Mouse (Mus musculus): ENCODE measurements around the gene Gm20903. TPM values are rescaled to one million over a fixed set of nuclear protein-coding genes. Genes with fewer than 3 reads are reported as not detected.
"Not testable (repeated sequence)": the region's sequence is repeated elsewhere in the genome, so short reads cannot be mapped to it uniquely, and the experiment has no call there.

Gm20903 gene
- not detected for total RNA-seq (2022)

DNA sequence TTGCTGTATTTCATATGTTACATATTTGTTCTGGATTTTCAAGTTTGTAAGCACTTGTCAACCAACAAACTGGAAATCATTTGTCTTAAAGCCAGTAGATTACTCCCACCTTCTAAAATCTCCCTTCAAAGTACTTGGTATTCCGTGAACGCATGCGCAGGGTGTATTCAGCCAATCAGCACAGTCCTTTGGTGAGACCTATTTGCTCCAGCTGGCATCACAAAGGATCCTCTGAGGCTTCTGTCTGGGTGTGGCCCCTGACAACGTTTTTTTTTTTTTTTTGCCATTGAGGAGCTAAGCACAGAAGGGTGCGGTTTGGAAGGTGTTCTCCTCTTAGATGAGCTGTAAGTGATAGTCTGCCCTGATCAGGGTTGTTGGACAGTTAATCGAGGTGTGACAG, at the start of gene Gm20903:
Gene Gm20903 (plus strand): TSS at position 301 of the 400 bp plus-strand sequence.
- not testable (repeated sequence) for DNase-seq (ENCODE audit: low spot score in 2 of 2)

Data from layer of hippocampus, adult 8-10 months (tissue).